Mouse (Mus musculus) bone marrow macrophage, adult 2 months (primary cell): ENCODE results near the gene Kcnk5. TPM values are rescaled to one million over a fixed set of nuclear protein-coding genes. Genes with fewer than 3 reads are reported as not detected.

ENCODE experiments used
- H3K27ac ChIP-seq: 2 replicates; pipeline ENCODE4 v1.5.1; 2012; ENCODE audit warnings: low read depth, low read length; ENCODE audit not compliant: insufficient read depth
- H3K4me1 ChIP-seq: 2 replicates; pipeline ENCODE4 v1.6.1; 2012; ENCODE audit warnings: low read length; ENCODE audit not compliant: control insufficient read depth, insufficient read depth
- H3K4me3 ChIP-seq: 2 replicates; pipeline ENCODE4 v1.5.1; 2012; ENCODE audit warnings: mild to moderate bottlenecking, low read length, moderate library complexity; ENCODE audit not compliant: insufficient read depth
- CTCF ChIP-seq: IDR thresholded peaks from 2 replicates; pipeline ENCODE4 v1.5.1; 2012; ENCODE audit warnings: low read depth, mild to moderate bottlenecking, low read length, moderate library complexity
- POLR2A ChIP-seq: IDR thresholded peaks from 2 replicates; pipeline ENCODE4 v1.6.1; 2012; ENCODE audit warnings: mild to moderate bottlenecking, low read depth, low read length, borderline replicate concordance
- polyA plus RNA-seq: library from polyadenylated mRNA; stranded (reverse); fragments of >200 nt; gene quantifications from 2 replicates; pipeline ENCODE4 v1.2.4, GENCODE M21; 2012; ENCODE audit not compliant: missing spikeins, insufficient read depth, insufficient read length

The Kcnk5 gene
- polyA plus RNA-seq, 1 experiment = 0.16 TPM

GRCm38 (mm10) chr14:20172509-20172908 is 9.1 kb downstream of the Kcnk5 start:
- Histone ChIP-seq H3K27ac (no peak overlapping the region), H3K4me3 (no peak overlapping the region), H3K4me1 (no peaks in the 10 kb centered on the region)
- no peak for TF ChIP-seq CTCF
- no peak for TF ChIP-seq POLR2A

GRCm38 (mm10) chr14:20171840-20172239 is 9.8 kb downstream of the Kcnk5 start:
- no peak overlapping the region for H3K4me3 ChIP-seq
- TF ChIP-seq POLR2A (no peak), CTCF (no peak)
- H3K27ac ChIP-seq = no peak overlapping the region
- H3K4me1 ChIP-seq = no peaks in the 10 kb centered on the region

GRCm38 (mm10) chr14:20169251-20169650 is 12.4 kb downstream of the Kcnk5 start:
- H3K27ac ChIP-seq = no peak overlapping the region
- no peaks in the 10 kb centered on the region for H3K4me1 ChIP-seq
- TF ChIP-seq POLR2A (no peak), CTCF (no peak)
- no peak overlapping the region for H3K4me3 ChIP-seq

- TF ChIP-seq CTCF (no peak), POLR2A (no peak)
- H3K4me3 ChIP-seq = no peak overlapping the region
- no peak overlapping the region for H3K27ac ChIP-seq
- H3K4me1 ChIP-seq = no peaks in the 10 kb centered on the region
These were observed 13.1 kb downstream of the Kcnk5 start for GRCm38 (mm10) chr14:20168478-20168877.

GRCm38 (mm10) chr14:20168054-20168453 is 13.6 kb downstream of the Kcnk5 start:
- Histone ChIP-seq H3K4me1 (no peaks in the 10 kb centered on the region), H3K4me3 (no peak overlapping the region), H3K27ac (no peak overlapping the region)
- TF ChIP-seq CTCF = no peak
- no peak for TF ChIP-seq POLR2A

GRCm38 (mm10) chr14:20165413-20165812 is 16.2 kb downstream of the Kcnk5 start:
- Histone ChIP-seq H3K4me3 (no peak overlapping the region), H3K27ac (no peak overlapping the region), H3K4me1 (no peaks in the 10 kb centered on the region)
- TF ChIP-seq POLR2A = no peak
- no peak for TF ChIP-seq CTCF

GRCm38 (mm10) chr14:20164438-20164837 is 17.2 kb downstream of the Kcnk5 start:
- Histone ChIP-seq H3K4me3 (no peak overlapping the region), H3K4me1 (no peaks in the 10 kb centered on the region), H3K27ac (no peak overlapping the region)
- TF ChIP-seq CTCF (no peak), POLR2A (no peak)

- Histone ChIP-seq H3K27ac (no peak overlapping the region), H3K4me1 (no peaks in the 10 kb centered on the region), H3K4me3 (no peak overlapping the region)
- TF ChIP-seq POLR2A = no peak
- no peak for TF ChIP-seq CTCF
These were observed 18.9 kb downstream of the Kcnk5 start for GRCm38 (mm10) chr14:20162686-20163085.

- TF ChIP-seq POLR2A = no peak
- TF ChIP-seq CTCF = no peak
- no peaks in the 10 kb centered on the region for H3K4me1 ChIP-seq
- H3K27ac ChIP-seq = no peak overlapping the region
- no peak overlapping the region for H3K4me3 ChIP-seq
These were observed 22.6 kb downstream of the Kcnk5 start for GRCm38 (mm10) chr14:20158727-20159681.

- Histone ChIP-seq H3K4me1 (no peaks in the 10 kb centered on the region), H3K4me3 (no peak overlapping the region)
These were observed 24.0 kb downstream of the Kcnk5 start for GRCm38 (mm10) chr14:20157595-20157994.

More at GRCm38 (mm10) chr14:20157595-20157994, 24.0 kb downstream of the Kcnk5 start:
- TF ChIP-seq POLR2A (no peak), CTCF (no peak)
- H3K27ac ChIP-seq = no peak overlapping the region
